9 mouse cellular contexts compared by ENCODE assay signal in genomic region chr13:35395630-35396029, GRCm38 (mm10).
DNase-seq lines count a peak whose midpoint lies in the region; ATAC-seq and TF ChIP-seq lines count a peak whose summit lies in the region.
"Had no signal": no experiment of that assay in that cellular context is flagged by ENCODE, and none has a peak within 500 bp of the region (broad histone marks: within the 10 kb centered on the region; RNA-seq: fewer than 3 reads in every experiment).

No protein-coding gene starts in this region.

- H3K9ac ChIP-seq in kidney, embryonic 14.5 days (ENCODE audit: low read depth, low read length) = no peak overlapping the region
- H3K9ac ChIP-seq in forebrain, postnatal 0 days = no peak overlapping the region

- H3K4me1 ChIP-seq in kidney, adult 2 months (ENCODE audit: control insufficient read depth, insufficient read depth, low read length) = no peaks in the 10 kb centered on the region
- H3K4me1 ChIP-seq in kidney, embryonic 14.5 days (ENCODE audit: control insufficient read depth, insufficient read depth, low read length) = no peaks in the 10 kb centered on the region
- H3K4me1 ChIP-seq in forebrain, postnatal 0 days (ENCODE audit: insufficient read depth) = no peaks in the 10 kb centered on the region

- H3K36me3 ChIP-seq in kidney, adult 2 months (ENCODE audit: control insufficient read depth, insufficient read depth, low read length) = no peaks in the 10 kb centered on the region
- no peaks in the 10 kb centered on the region for H3K36me3 ChIP-seq in kidney, embryonic 14.5 days (ENCODE audit: control insufficient read depth, insufficient read depth, low read length)
- no peaks in the 10 kb centered on the region for H3K36me3 ChIP-seq in forebrain, postnatal 0 days (ENCODE audit: insufficient read depth)

- 32% methylated on average over 5 of the region's 5 CpGs for WGBS in kidney, adult 2 months
- WGBS in kidney, embryonic 14.5 days = 38% methylated on average over 5 of the region's 5 CpGs
- 21% methylated on average over 5 of the region's 5 CpGs for WGBS in forebrain, postnatal 0 days

- no peak for TF ChIP-seq POLR2A in kidney, adult 2 months (IDR thresholded peaks at IDR 0.05; ENCODE audit: low read depth, low read length)

- H3K4me2 ChIP-seq in kidney, embryonic 14.5 days (replicated peaks; ENCODE audit: low read depth, low read length) = no peak overlapping the region
- H3K4me2 ChIP-seq in forebrain, postnatal 0 days (ENCODE audit: low read depth) = no peak overlapping the region

- TF ChIP-seq CTCF in kidney, adult 2 months (conservative IDR thresholded peaks at IDR 0.05; ENCODE audit: insufficient read depth, insufficient read length, low read depth, low read length) = no peak
- no peak for TF ChIP-seq CTCF in Patski (IDR thresholded peaks at IDR 0.05)
- TF ChIP-seq CTCF in forebrain, postnatal 0 days (IDR thresholded peaks at IDR 0.05; ENCODE audit: low read depth) = no peak

- in situ Hi-C loops in Patski (cut with MboI; ENCODE audit: low pct_unique_long_range_greater_than_20kb) = no loop called here

- POLR2A ChIA-PET in Patski (lab: Charles Lee) = no interaction called here

- H3K4me3 ChIP-seq in kidney, adult 2 months (ENCODE audit: insufficient read depth, low read depth, low read length) = no peak overlapping the region
- H3K4me3 ChIP-seq in kidney, embryonic 14.5 days (ENCODE audit: low read length) = no peak overlapping the region
- H3K4me3 ChIP-seq in forebrain, postnatal 0 days (ENCODE audit: low read depth, low read length) = no peak overlapping the region

- no peaks in the 10 kb centered on the region for H3K27me3 ChIP-seq in kidney, adult 2 months (replicated peaks; ENCODE audit: control insufficient read depth, insufficient read depth, low read length)
- no peaks in the 10 kb centered on the region for H3K27me3 ChIP-seq in kidney, embryonic 14.5 days (ENCODE audit: control insufficient read depth, insufficient read depth, low read length)
- no peaks in the 10 kb centered on the region for H3K27me3 ChIP-seq in Patski
- H3K27me3 ChIP-seq in forebrain, postnatal 0 days (ENCODE audit: insufficient read depth, low read length) = no peaks in the 10 kb centered on the region

- CTCF ChIA-PET in Patski (lab: Charles Lee) = interaction anchor here (1.2 to 1.6 kb wide), 3 partner anchors 10 to 552 kb away, joined by 3 to 4 read pairs (median 4); no protein-coding TSS in a partner anchor

- no peak overlapping the region for H3K27ac ChIP-seq in kidney, adult 2 months (ENCODE audit: insufficient read depth, low read depth, low read length)
- H3K27ac ChIP-seq in kidney, embryonic 14.5 days (ENCODE audit: low read depth, low read length) = no peak overlapping the region
- H3K27ac ChIP-seq in forebrain, postnatal 0 days (ENCODE audit: low read depth, low read length) = no peak overlapping the region

- ATAC-seq in kidney, embryonic 14.5 days (ENCODE audit: low FRiP score, low TSS enrichment) = no peak
- peak; percentile 98 for ATAC-seq in Patski
- ATAC-seq in forebrain, postnatal 0 days = no peak

- no peaks in the 10 kb centered on the region for H3K9me3 ChIP-seq in kidney, embryonic 14.5 days (ENCODE audit: control insufficient read depth, low read length)
- no peaks in the 10 kb centered on the region for H3K9me3 ChIP-seq in forebrain, postnatal 0 days (ENCODE audit: low read length)

- DNase-seq in kidney, adult 2 months = peak; percentile 6
- peak; percentile 95 for DNase-seq in Patski (ENCODE audit: low read depth, low spot score)
- peak; percentile 14 to 39 for DNase-seq in heart, adult 9 months (ENCODE audit: low spot score in 2 of 2)
- peak; percentile 20 to 24 for DNase-seq in lung, postnatal 4 days
- no peak for DNase-seq in thymus, adult 18-20 months
- DNase-seq in neural tube, embryonic 10.5 days (ENCODE audit: extremely low spot score, low spot score) = no peak
- DNase-seq in forebrain, postnatal 0 days = no peak
- DNase-seq: cerebellum, adult 9-11 months had no signal

Comparison
In these comparisons a context has a peak if more than half of its experiments do, and no peak if none do; other contexts are left out.
1. DNase-seq: peak in kidney, adult 2 months (single experiment), Patski (single experiment), heart, adult 9 months (2 of 2) and lung, postnatal 4 days (2 of 2); none in thymus, adult 18-20 months (0 of 2), neural tube, embryonic 10.5 days (single experiment) and forebrain, postnatal 0 days (single experiment).